Mouse (Mus musculus) liver, embryonic 15.5 days (tissue): ENCODE measurements at regions not wholly inside any gene's neighbourhood (a gene's known extent, or its start where the extent isn't known, plus 50 kb on each side); places are given as distances from the start of the nearest gene placed in this dataset.
A peak's percentile ranks its signal among the peaks of the same experiment; 100 is the strongest.

Experiments used
- ATAC-seq: fragments of 200-750 bp; cut with Nextera tagmentation; 2 replicates; pipeline ENCODE4 v1.8.0; 2017; ENCODE audit warnings: moderate number of reproducible peaks, mild to moderate bottlenecking, moderate library complexity; ENCODE audit not compliant: insufficient read depth
- H3K27ac ChIP-seq: fragments of 300-500 bp; sonication (generic); replicated peaks from 2 replicates; pipeline ENCODE4 v1.5.1; 2015; ENCODE audit warnings: mild to moderate bottlenecking, inconsistent platforms
- H3K27me3 ChIP-seq: fragments of 300-500 bp; sonication (generic); 2 replicates; pipeline ENCODE4 v1.6.1; 2015; ENCODE audit warnings: mild to moderate bottlenecking, inconsistent platforms
- H3K36me3 ChIP-seq: fragments of 300-500 bp; sonication (generic); replicated peaks from 2 replicates; pipeline ENCODE4 v1.6.1; 2015; ENCODE audit warnings: moderate library complexity, mild to moderate bottlenecking, inconsistent platforms
- H3K4me1 ChIP-seq: fragments of 300-500 bp; sonication (generic); replicated peaks from 2 replicates; pipeline ENCODE4 v1.6.1; 2015; ENCODE audit warnings: inconsistent platforms
- H3K4me2 ChIP-seq: fragments of 300-500 bp; sonication (generic); 2 replicates; pipeline ENCODE4 v1.6.1; 2015; ENCODE audit warnings: moderate library complexity, mild to moderate bottlenecking, inconsistent platforms
- H3K4me3 ChIP-seq: fragments of 300-500 bp; sonication (generic); replicated peaks from 2 replicates; pipeline ENCODE4 v1.5.1; 2015; ENCODE audit warnings: mild to moderate bottlenecking, inconsistent platforms
- H3K9ac ChIP-seq: fragments of 300-500 bp; sonication (generic); 2 replicates; pipeline ENCODE4 v1.6.1; 2015; ENCODE audit warnings: moderate library complexity, mild to moderate bottlenecking, inconsistent platforms
- H3K9me3 ChIP-seq: fragments of 300-500 bp; sonication (generic); replicated peaks from 2 replicates; pipeline ENCODE4 v1.6.1; 2016; ENCODE audit warnings: inconsistent platforms
- WGBS: fragments of 180-500 bp; shearing (Covaris S2); methylation state at CpG from one replicate; pipeline ENCODE4 v1.1.7; 2015; ENCODE audit warnings: mixed read lengths; ENCODE audit not compliant: insufficient replicate concordance; 5-methylcytosine and 5-hydroxymethylcytosine counted together

- Histone ChIP-seq H3K4me1 (no peaks in the 10 kb centered on the region), H3K9me3 (no peaks in the 10 kb centered on the region), H3K4me3 (no peak overlapping the region), H3K27me3 (peaks cover 52% of the 10 kb centered on the region), H3K27ac (no peak overlapping the region), H3K9ac (no peak overlapping the region), H3K4me2 (no peak overlapping the region), H3K36me3 (no peaks in the 10 kb centered on the region)
- 52% methylated on average over 4 of the region's 4 CpGs for WGBS
- ATAC-seq, result no peak
Observed at GRCm38 (mm10) chr17:45806831-45807230, 73.2 kb upstream of the 1600014C23Rik start.

GRCm38 (mm10) chr17:45806430-45806829 lies 72.8 kb upstream of the 1600014C23Rik start:
- 42% methylated on average over 5 of the region's 5 CpGs for WGBS
- Histone ChIP-seq H3K27me3 (peaks cover 50% of the 10 kb centered on the region), H3K36me3 (no peaks in the 10 kb centered on the region), H3K9ac (no peak overlapping the region), H3K4me2 (no peak overlapping the region), H3K4me1 (no peaks in the 10 kb centered on the region), H3K9me3 (no peaks in the 10 kb centered on the region), H3K4me3 (no peak overlapping the region), H3K27ac (no peak overlapping the region)
- no peak for ATAC-seq

GRCm38 (mm10) chr17:45805471-45806082 lies 71.9 kb upstream of the 1600014C23Rik start:
- Histone ChIP-seq H3K27me3 (peaks cover 46% of the 10 kb centered on the region), H3K27ac (no peak overlapping the region), H3K4me1 (no peaks in the 10 kb centered on the region), H3K4me3 (no peak overlapping the region), H3K9ac (no peak overlapping the region), H3K9me3 (no peaks in the 10 kb centered on the region), H3K36me3 (no peaks in the 10 kb centered on the region), H3K4me2 (peak overlapping the region; percentile 25; the same call in 1 of the 2 replicates)
- WGBS, result 15% methylated on average over 35 of the region's 35 CpGs
- ATAC-seq, result no peak

- H3K27ac ChIP-seq, result no peak overlapping the region
- H3K9me3 ChIP-seq, result no peaks in the 10 kb centered on the region
- H3K27me3 ChIP-seq, result peaks cover 44% of the 10 kb centered on the region
- 73% methylated on average over 8 of the region's 8 CpGs for WGBS
- no peaks in the 10 kb centered on the region for H3K36me3 ChIP-seq
- H3K9ac ChIP-seq, result no peak overlapping the region
- no peak for ATAC-seq
- H3K4me2 ChIP-seq, result no peak overlapping the region
- H3K4me1 ChIP-seq, result no peaks in the 10 kb centered on the region
- H3K4me3 ChIP-seq, result no peak overlapping the region
Observed at GRCm38 (mm10) chr17:45803331-45803730, 69.7 kb upstream of the 1600014C23Rik start.

GRCm38 (mm10) chr17:45802439-45802838 lies 68.8 kb upstream of the 1600014C23Rik start:
- 60% methylated on average over 8 of the region's 8 CpGs for WGBS
- no peak overlapping the region for H3K9ac ChIP-seq
- H3K4me3 ChIP-seq, result no peak overlapping the region
- no peak for ATAC-seq
- no peaks in the 10 kb centered on the region for H3K9me3 ChIP-seq
- H3K4me1 ChIP-seq, result no peaks in the 10 kb centered on the region
- H3K27me3 ChIP-seq, result peaks cover 38% of the 10 kb centered on the region
- H3K27ac ChIP-seq, result no peak overlapping the region
- H3K36me3 ChIP-seq, result no peaks in the 10 kb centered on the region
- no peak overlapping the region for H3K4me2 ChIP-seq

- Histone ChIP-seq H3K36me3 (no peaks in the 10 kb centered on the region), H3K27ac (no peak overlapping the region), H3K9ac (no peak overlapping the region), H3K27me3 (peaks cover 12% of the 10 kb centered on the region), H3K4me3 (no peak overlapping the region), H3K9me3 (no peaks in the 10 kb centered on the region), H3K4me1 (no peaks in the 10 kb centered on the region), H3K4me2 (no peak overlapping the region)
- 63% methylated on average over 1 of the region's 1 CpGs for WGBS
- no peak for ATAC-seq
Observed at GRCm38 (mm10) chr17:45799725-45800124, 66.1 kb upstream of the 1600014C23Rik start.

- no peaks in the 10 kb centered on the region for H3K36me3 ChIP-seq
- no peak overlapping the region for H3K27ac ChIP-seq
- no peak overlapping the region for H3K4me2 ChIP-seq
Observed at GRCm38 (mm10) chr17:45798996-45799395, 65.4 kb upstream of the 1600014C23Rik start.

GRCm38 (mm10) chr17:45798456-45798855 lies 64.8 kb upstream of the 1600014C23Rik start:
- Histone ChIP-seq H3K27me3 (no peaks in the 10 kb centered on the region), H3K9ac (no peak overlapping the region), H3K4me1 (no peaks in the 10 kb centered on the region), H3K36me3 (no peaks in the 10 kb centered on the region), H3K27ac (no peak overlapping the region), H3K4me3 (no peak overlapping the region), H3K4me2 (no peak overlapping the region), H3K9me3 (no peaks in the 10 kb centered on the region)
- WGBS, result 60% methylated on average over 8 of the region's 8 CpGs
- no peak for ATAC-seq

More at GRCm38 (mm10) chr17:45798996-45799395, 65.4 kb upstream of the 1600014C23Rik start:
- no peak overlapping the region for H3K4me3 ChIP-seq
- no peak overlapping the region for H3K9ac ChIP-seq
- H3K4me1 ChIP-seq, result no peaks in the 10 kb centered on the region
- WGBS, result 55% methylated on average over 11 of the region's 11 CpGs
- no peaks in the 10 kb centered on the region for H3K9me3 ChIP-seq
- peaks cover 5% of the 10 kb centered on the region for H3K27me3 ChIP-seq
- no peak for ATAC-seq

GRCm38 (mm10) chr17:45797121-45797520 lies 63.5 kb upstream of the 1600014C23Rik start:
- WGBS, result 56% methylated on average over 6 of the region's 6 CpGs
- Histone ChIP-seq H3K27me3 (no peaks in the 10 kb centered on the region), H3K9ac (no peak overlapping the region), H3K36me3 (no peaks in the 10 kb centered on the region), H3K4me1 (no peaks in the 10 kb centered on the region), H3K9me3 (no peaks in the 10 kb centered on the region), H3K4me3 (no peak overlapping the region), H3K27ac (no peak overlapping the region), H3K4me2 (no peak overlapping the region)
- no peak for ATAC-seq

- 62% methylated on average over 7 of the region's 7 CpGs for WGBS
- ATAC-seq, result no peak
- no peak overlapping the region for H3K4me3 ChIP-seq
- H3K4me2 ChIP-seq, result no peak overlapping the region
- H3K4me1 ChIP-seq, result no peaks in the 10 kb centered on the region
- no peaks in the 10 kb centered on the region for H3K27me3 ChIP-seq
- no peak overlapping the region for H3K27ac ChIP-seq
- H3K36me3 ChIP-seq, result no peaks in the 10 kb centered on the region
- H3K9me3 ChIP-seq, result no peaks in the 10 kb centered on the region
- no peak overlapping the region for H3K9ac ChIP-seq
Observed at GRCm38 (mm10) chr17:45794926-45795325, 61.3 kb upstream of the 1600014C23Rik start.

GRCm38 (mm10) chr17:45790959-45791520 lies 57.4 kb upstream of the 1600014C23Rik start:
- H3K4me2 ChIP-seq, result no peak overlapping the region
- WGBS, result 32% methylated on average over 8 of the region's 8 CpGs
- no peak overlapping the region for H3K9ac ChIP-seq
- H3K9me3 ChIP-seq, result no peaks in the 10 kb centered on the region
- ATAC-seq, result no peak
- H3K27ac ChIP-seq, result no peak overlapping the region
- no peaks in the 10 kb centered on the region for H3K27me3 ChIP-seq
- H3K4me3 ChIP-seq, result no peak overlapping the region
- no peaks in the 10 kb centered on the region for H3K4me1 ChIP-seq
- no peaks in the 10 kb centered on the region for H3K36me3 ChIP-seq

GRCm38 (mm10) chr17:45789777-45790176 lies 56.1 kb upstream of the 1600014C23Rik start:
- no peak for ATAC-seq
- no peaks in the 10 kb centered on the region for H3K27me3 ChIP-seq
- no peak overlapping the region for H3K27ac ChIP-seq
- no peaks in the 10 kb centered on the region for H3K9me3 ChIP-seq
- H3K9ac ChIP-seq, result no peak overlapping the region
- no peak overlapping the region for H3K4me3 ChIP-seq
- no peaks in the 10 kb centered on the region; the same call in 1 of the 2 replicates for H3K4me1 ChIP-seq
- H3K36me3 ChIP-seq, result no peaks in the 10 kb centered on the region
- 41% methylated on average over 6 of the region's 6 CpGs for WGBS
- H3K4me2 ChIP-seq, result no peak overlapping the region
